Comparison of ENCODE assay signal across 14 mouse cellular contexts in the genomic region with DNA sequence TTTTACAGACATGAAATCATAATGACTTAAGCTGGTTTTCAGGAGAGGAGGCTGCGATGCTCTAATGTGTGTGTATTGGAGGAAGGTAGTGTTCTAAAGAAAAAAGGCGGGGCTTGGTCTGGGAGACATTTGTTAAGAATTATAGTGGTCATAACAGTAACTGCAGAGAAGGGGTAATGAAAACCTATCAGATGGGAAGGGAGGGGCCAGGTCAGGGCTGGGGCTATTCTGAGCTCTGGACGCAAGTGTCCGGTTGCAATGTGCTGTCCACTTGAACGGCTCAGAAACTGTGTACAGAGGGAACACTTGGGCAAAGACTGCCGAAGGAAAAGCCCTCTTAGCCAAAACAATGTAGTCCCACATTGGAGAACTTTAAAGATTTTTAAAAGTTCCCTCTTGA. TPM values are rescaled to one million over a fixed set of nuclear protein-coding genes. Genes with fewer than 3 reads are reported as not detected.
DNase-seq lines count a peak whose midpoint lies in the region; ATAC-seq lines count a peak whose summit lies in the region.
"Had no signal": no experiment of that assay in that cellular context is flagged by ENCODE, and none has a peak within 500 bp of the region (broad histone marks: within the 10 kb centered on the region; RNA-seq: fewer than 3 reads in every experiment).

No protein-coding gene starts in this region.

- no peaks in the 10 kb centered on the region for H3K9me3 ChIP-seq in kidney, embryonic 16.5 days (ENCODE audit: low read length)
- H3K9me3 ChIP-seq: hindbrain, embryonic 15.5 days; neural tube, embryonic 12.5 days had no signal

- 16% methylated on average over 6 of the region's 6 CpGs for WGBS in kidney, embryonic 16.5 days

- no peak overlapping the region for H3K4me3 ChIP-seq in kidney, embryonic 16.5 days (ENCODE audit: low read length)
- H3K4me3 ChIP-seq: erythroblast, embryonic 14.5 days; hindbrain, embryonic 15.5 days; neural tube, embryonic 12.5 days had no signal

- H3K27ac ChIP-seq in kidney, embryonic 16.5 days (ENCODE audit: low read length) = no peak overlapping the region
- H3K27ac ChIP-seq: hindbrain, embryonic 15.5 days; neural tube, embryonic 12.5 days had no signal

- peaks cover 9% of the 10 kb centered on the region for H3K4me1 ChIP-seq in kidney, embryonic 16.5 days (ENCODE audit: insufficient read depth, low read length)
- H3K4me1 ChIP-seq: hindbrain, embryonic 15.5 days; neural tube, embryonic 12.5 days had no signal

- ATAC-seq in kidney, embryonic 16.5 days (ENCODE audit: low FRiP score, low TSS enrichment) = peak; percentile 87

- H3K27me3 ChIP-seq in kidney, embryonic 16.5 days (ENCODE audit: insufficient read depth, low read length) = no peaks in the 10 kb centered on the region
- H3K27me3 ChIP-seq: hindbrain, embryonic 15.5 days; neural tube, embryonic 12.5 days had no signal

- no peak overlapping the region for H3K4me2 ChIP-seq in kidney, embryonic 16.5 days (replicated peaks; ENCODE audit: low read depth, low read length)
- H3K4me2 ChIP-seq: hindbrain, embryonic 15.5 days; midbrain, embryonic 11.5 days; neural tube, embryonic 12.5 days had no signal

- no peaks in the 10 kb centered on the region for H3K36me3 ChIP-seq in kidney, embryonic 16.5 days (ENCODE audit: insufficient read depth, low read length)
- H3K36me3 ChIP-seq: hindbrain, embryonic 15.5 days; neural tube, embryonic 12.5 days had no signal

- no peak overlapping the region for H3K9ac ChIP-seq in kidney, embryonic 16.5 days (replicated peaks; ENCODE audit: low read length)
- H3K9ac ChIP-seq: hindbrain, embryonic 15.5 days; neural tube, embryonic 12.5 days had no signal

- peak; percentile 76 for DNase-seq in gastrocnemius, adult 18-20 months (ENCODE audit: low spot score)
- no peak for DNase-seq in gastrocnemius, postnatal 10 days
- no peak for DNase-seq in kidney, adult 9 months
- peak; percentile 11 for DNase-seq in forelimb bud, embryonic 11.5 days (ENCODE audit: low read depth, low spot score)
- peak; percentile 20 for DNase-seq in mesoderm, embryonic 11.5 days (ENCODE audit: low read depth, low spot score)
- no peak for DNase-seq in retina, postnatal 1 day
- DNase-seq in cerebellum, adult 11-12 months = no peak
- DNase-seq: cerebellum, postnatal 14 days; thymus, postnatal 25 days had no signal

RNA-seq across cellular contexts. Expression of gene Slc4a4, which starts 52.5 kb away (rescaled TPM):
- 10 to 100 TPM; 18.2 to 21.3 TPM for total RNA-seq in gastrocnemius, adult 18-20 months (2021)
- 10 to 100 TPM; 11.3 to 11.7 TPM for total RNA-seq in gastrocnemius, postnatal 10 days (2021)
- polyA plus RNA-seq in kidney, embryonic 16.5 days (2015; fragmentation: Nextera tagmentation; extraction: Ambion mirVana) = 11.1 and 12.7 TPM in 2 replicates
- polyA plus RNA-seq: erythroblast, embryonic 14.5 days had no signal

Comparison
In these comparisons a context has a peak if more than half of its experiments do, and no peak if none do; other contexts are left out.
1. DNase-seq: peak in gastrocnemius, adult 18-20 months (single experiment), forelimb bud, embryonic 11.5 days (single experiment) and mesoderm, embryonic 11.5 days (single experiment); none in gastrocnemius, postnatal 10 days (single experiment), kidney, adult 9 months (single experiment), retina, postnatal 1 day (single experiment) and cerebellum, adult 11-12 months (single experiment).